Mouse (Mus musculus): ENCODE results near the gene Nploc4. TPM values are rescaled to one million over a fixed set of nuclear protein-coding genes. Genes with fewer than 3 reads are reported as not detected.

Nploc4 gene
- total and polyA plus RNA-seq, 3 experiments, result 40.6 to 115 (median 50.4) TPM

DNA sequence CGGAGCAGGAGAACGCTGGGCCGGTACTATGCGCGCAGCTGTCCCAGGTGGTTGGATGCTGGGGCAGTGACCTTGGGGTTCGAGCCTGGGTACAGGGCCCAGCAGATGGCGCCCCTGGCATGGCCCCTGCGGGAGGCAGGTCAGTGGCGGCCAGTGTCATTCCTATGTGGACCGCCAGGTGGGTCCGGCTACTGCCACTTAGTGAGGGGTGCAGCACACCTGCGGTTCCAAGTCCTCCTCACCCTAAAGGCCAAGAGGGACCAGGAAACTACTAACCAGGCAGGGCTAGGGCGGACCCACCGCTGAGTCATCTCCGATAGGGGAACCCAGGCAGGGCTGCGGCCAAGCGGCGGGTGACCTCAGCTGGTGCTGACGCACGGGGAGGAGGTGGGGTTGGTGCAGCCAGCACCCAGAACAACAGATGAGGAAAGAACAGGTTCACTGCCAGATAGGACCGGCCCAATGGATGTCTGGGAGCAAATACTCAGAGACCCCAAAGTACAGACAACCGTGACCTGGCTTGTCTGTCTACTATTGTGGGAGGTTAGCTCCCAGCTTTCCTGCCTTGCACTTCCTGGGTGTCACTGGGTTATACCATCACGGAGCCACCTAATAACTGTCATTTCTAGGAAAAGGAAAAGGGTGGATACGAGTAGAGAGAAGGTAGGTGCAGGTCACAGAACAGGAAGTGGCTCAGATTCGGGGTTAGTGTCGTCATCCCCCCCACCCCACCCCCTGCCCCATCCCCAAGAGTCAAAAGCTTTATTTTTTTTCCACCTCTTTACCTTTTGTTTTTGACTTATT is 83.8 kb downstream of the Nploc4 start:
- H3K9me3 ChIP-seq (replicated peaks; ENCODE audit: low read length), result no peaks in the 10 kb centered on the region
- peaks cover 10 to 57% of the 10 kb centered on the region in 2 experiments for H3K4me1 ChIP-seq (ENCODE audit: control insufficient read depth in 1 of 2, insufficient read depth in 2 of 2)
- H3K9ac ChIP-seq (ENCODE audit: insufficient read depth, low read depth), result no peak overlapping the region; the same call in 1 of the 2 replicates
- DNase-seq (ENCODE audit: extremely low read depth), result peak; percentile 90
- in situ Hi-C loops (cut with MboI; ENCODE audit: low pct_ligation_motif_present, low pct_unique_long_range_greater_than_20kb, low sequenced_read_pairs) (no loop called here), dilution Hi-C loops (cut with MboI; ENCODE audit: extremely low pct_ligation_motif_present, extremely low pct_unique_long_range_greater_than_20kb, low sequenced_read_pairs) (no loop called here)
- H3K4me2 ChIP-seq (ENCODE audit: insufficient read depth, low read depth, poor library complexity, severe bottlenecking), result peak overlapping the region; percentile 85
- peak; percentile 79 for TF ChIP-seq RAD21 (IDR thresholded peaks at IDR 0.05; ENCODE audit: low read depth, low read length)
- no peak for TF ChIP-seq PAX5 (IDR thresholded peaks at IDR 0.05; ENCODE audit: low read length)
- no peak for TF ChIP-seq RCOR1 (conservative IDR thresholded peaks at IDR 0.05; ENCODE audit: low read depth, low read length)
- no peak for TF ChIP-seq ZMIZ1 (IDR thresholded peaks at IDR 0.05; ENCODE audit: low read depth, low read length)
- no peak for TF ChIP-seq MYC (IDR thresholded peaks at IDR 0.05; ENCODE audit: low read depth, low read length)
- no peak for TF ChIP-seq ZKSCAN1 (IDR thresholded peaks at IDR 0.05; ENCODE audit: borderline replicate concordance, low read depth, low read length)
- no peak for TF ChIP-seq POLR2A (IDR thresholded peaks at IDR 0.05; ENCODE audit: low read depth, low read length)
- peak; percentile 47; the same call in 1 of the 2 replicates for TF ChIP-seq HCFC1 (IDR thresholded peaks at IDR 0.05; ENCODE audit: low read depth, low read length)
- peak; percentile 84 for TF ChIP-seq BHLHE40 (IDR thresholded peaks at IDR 0.05; ENCODE audit: low read depth, low read length)
- no peak for TF ChIP-seq CHD2 (IDR thresholded peaks at IDR 0.05; ENCODE audit: low read length)
- peak; percentile 18; the same call in 1 of the 2 replicates for TF ChIP-seq MEF2A (IDR thresholded peaks at IDR 0.05; ENCODE audit: borderline replicate concordance, low read depth, low read length)
- peak; percentile 24 to 99; a peak in 3 of 4 replicates for TF ChIP-seq CTCF (conservative IDR thresholded peaks at IDR 0.05 in 1 of 2, IDR thresholded peaks at IDR 0.05 in 1 of 2; ENCODE audit: low read depth in 2 of 2, low read length in 2 of 2)
- no peak for TF ChIP-seq UBTF (IDR thresholded peaks at IDR 0.05; ENCODE audit: low read depth, low read length)
- TF ChIP-seq IRF4 (IDR thresholded peaks at IDR 0.05; ENCODE audit: low read depth, low read length), result 0 out of 2 replicates have a peak, but pooled peaks have one; percentile 27
- no peak for TF ChIP-seq TBP (conservative IDR thresholded peaks at IDR 0.05; ENCODE audit: low read depth, low read length)
- TF ChIP-seq JUND (conservative IDR thresholded peaks at IDR 0.05; ENCODE audit: low read depth, low read length), result no peak; the same call in 1 of the 2 replicates
- no peak for TF ChIP-seq POLR2AphosphoS2 (IDR thresholded peaks at IDR 0.05; ENCODE audit: low read depth, low read length)
- no peak for TF ChIP-seq EP300 (IDR thresholded peaks at IDR 0.05; ENCODE audit: low read length)
- TF ChIP-seq CHD1 (IDR thresholded peaks at IDR 0.05; ENCODE audit: low read depth, low read length), result no peak
- no peak for TF ChIP-seq E2F4 (IDR thresholded peaks at IDR 0.05; ENCODE audit: insufficient replicate concordance, low read depth, low read length)
- peak; percentile 74 for TF ChIP-seq SMC3 (IDR thresholded peaks at IDR 0.05; ENCODE audit: low read depth, low read length)
- TF ChIP-seq NRF1 (IDR thresholded peaks at IDR 0.05; ENCODE audit: low read depth, low read length), result no peak
- peak; percentile 94 for TF ChIP-seq ETS1 (conservative IDR thresholded peaks at IDR 0.05; ENCODE audit: low read depth, low read length)
- no peak for TF ChIP-seq USF2 (conservative IDR thresholded peaks at IDR 0.05; ENCODE audit: low read depth, low read length)
- no peak; the same call in 1 of the 2 replicates for TF ChIP-seq MAZ (IDR thresholded peaks at IDR 0.05; ENCODE audit: low read depth, low read length)
- TF ChIP-seq SIN3A (IDR thresholded peaks at IDR 0.05; ENCODE audit: low read length), result peak; percentile 47; the same call in 1 of the 2 replicates
- TF ChIP-seq MAFK (IDR thresholded peaks at IDR 0.05; ENCODE audit: insufficient replicate concordance, low read length), result no peak; the same call in 1 of the 2 replicates
- peak; percentile 30 for TF ChIP-seq ELF1 (IDR thresholded peaks at IDR 0.05; ENCODE audit: low read depth, low read length)
- no peak for TF ChIP-seq GABPA (IDR thresholded peaks at IDR 0.05; ENCODE audit: insufficient replicate concordance, low read depth, low read length)
- peak; percentile 47; the same call in 1 of the 2 replicates for TF ChIP-seq MXI1 (IDR thresholded peaks at IDR 0.05; ENCODE audit: low read depth, low read length)
- peak; percentile 67; the same call in 1 of the 2 replicates for TF ChIP-seq TCF12 (IDR thresholded peaks at IDR 0.05; ENCODE audit: low read depth, low read length)
- no peak; the same call in 1 of the 2 replicates for TF ChIP-seq NELFE (IDR thresholded peaks at IDR 0.05; ENCODE audit: low read depth, low read length)
- no peak for TF ChIP-seq ZNF384 (IDR thresholded peaks at IDR 0.05; ENCODE audit: low read depth, low read length)
- H3K79me2 ChIP-seq (replicated peaks; ENCODE audit: control insufficient read depth, extremely low read depth, insufficient read depth, poor library complexity, severe bottlenecking), result no peaks in the 10 kb centered on the region
- no peak overlapping the region for H3K27ac ChIP-seq (ENCODE audit: insufficient read depth, low read depth)
- H3K36me3 ChIP-seq (replicated peaks in 1 of 2; ENCODE audit: control insufficient read depth in 1 of 2, insufficient read depth in 1 of 2, low read length in 1 of 2), result no peaks in the 10 kb centered on the region
- H3K27me3 ChIP-seq (replicated peaks), result no peaks in the 10 kb centered on the region
- peak overlapping the region; percentile 12 to 32 (median 30) for H3K4me3 ChIP-seq (replicated peaks in 1 of 3; ENCODE audit: low read depth in 2 of 3, low read length in 2 of 3, poor library complexity in 1 of 3)

Data from CH12.LX (cell line).